Mouse (Mus musculus) activated CD4-positive, CD25-positive, alpha-beta regulatory T cell, adult 4 months (primary cell): ENCODE data around the gene Ccna2. TPM values are rescaled to one million over a fixed set of nuclear protein-coding genes. Genes with fewer than 3 reads are reported as not detected.
"Not testable (repeated sequence)": the region's sequence is repeated elsewhere in the genome, so short reads cannot be mapped to it uniquely, and the experiment has no call there.

Experiments used
- ATAC-seq: one replicate; pipeline ENCODE4 v1.8.0; 2017
- polyA plus RNA-seq, 2 experiments: library from polyadenylated mRNA; unstranded; fragments of 100-300 nt; shearing (Covaris generic); gene quantifications; one replicate each; pipeline ENCODE4 v1.2.1; 2017

Ccna2 gene
- 10 to 100 TPM; 14.7 to 15.1 TPM for polyA plus RNA-seq

GRCm38 (mm10) chr3:36571827-36572378, at the start of gene Ccna2:
Ccna2 (minus strand) TSS chr3:36572150.
- ATAC-seq: peak; percentile 93

- no peak for ATAC-seq
Observed at GRCm38 (mm10) chr3:36618181-36618580, 46.2 kb upstream of the Ccna2 start.

- no peak for ATAC-seq
Observed at GRCm38 (mm10) chr3:36613908-36614255, 41.9 kb upstream of the Ccna2 start.

GRCm38 (mm10) chr3:36613202-36613907, 41.4 kb upstream of the Ccna2 start, which contains the start of gene Bbs7:
Bbs7 (minus strand) TSS chr3:36613477.
- peak; percentile 89 for ATAC-seq

GRCm38 (mm10) chr3:36612687-36613086, 40.7 kb upstream of the Ccna2 start:
- ATAC-seq: no peak

- no peak for ATAC-seq
Observed at GRCm38 (mm10) chr3:36605894-36606783, 34.2 kb upstream of the Ccna2 start.

GRCm38 (mm10) chr3:36599773-36600172, 27.8 kb upstream of the Ccna2 start:
- not testable (repeated sequence) for ATAC-seq

- no peak for ATAC-seq
Observed at GRCm38 (mm10) chr3:36598811-36599210, 26.9 kb upstream of the Ccna2 start.

- no peak for ATAC-seq
Observed at GRCm38 (mm10) chr3:36571361-36571826, 556 bp downstream of the Ccna2 start.

GRCm38 (mm10) chr3:36569836-36570235, 2.1 kb downstream of the Ccna2 start:
- ATAC-seq: no peak

- ATAC-seq: no peak
Observed at GRCm38 (mm10) chr3:36563666-36564065, 8.3 kb downstream of the Ccna2 start.

- ATAC-seq: no peak
Observed at GRCm38 (mm10) chr3:36559606-36560005, 12.3 kb downstream of the Ccna2 start.

GRCm38 (mm10) chr3:36557601-36558000, 14.3 kb downstream of the Ccna2 start:
- no peak for ATAC-seq

GRCm38 (mm10) chr3:36552406-36553047, 19.4 kb downstream of the Ccna2 start, which contains the start of gene Exosc9:
Exosc9 (plus strand) TSS chr3:36552606.
- ATAC-seq: peak; percentile 78

GRCm38 (mm10) chr3:36551851-36552384, 20.0 kb downstream of the Ccna2 start:
- ATAC-seq: peak; percentile 85

GRCm38 (mm10) chr3:36551343-36551742, 20.6 kb downstream of the Ccna2 start:
- ATAC-seq: no peak

GRCm38 (mm10) chr3:36544961-36545360, 27.0 kb downstream of the Ccna2 start:
- ATAC-seq: no peak

GRCm38 (mm10) chr3:36541399-36541798, 30.6 kb downstream of the Ccna2 start:
- no peak for ATAC-seq

GRCm38 (mm10) chr3:36540756-36541155, 31.2 kb downstream of the Ccna2 start:
- no peak for ATAC-seq

GRCm38 (mm10) chr3:36537701-36538470, 34.1 kb downstream of the Ccna2 start:
- ATAC-seq: no peak

GRCm38 (mm10) chr3:36536041-36536440, 35.9 kb downstream of the Ccna2 start:
- ATAC-seq: no peak
